In the genomic region with DNA sequence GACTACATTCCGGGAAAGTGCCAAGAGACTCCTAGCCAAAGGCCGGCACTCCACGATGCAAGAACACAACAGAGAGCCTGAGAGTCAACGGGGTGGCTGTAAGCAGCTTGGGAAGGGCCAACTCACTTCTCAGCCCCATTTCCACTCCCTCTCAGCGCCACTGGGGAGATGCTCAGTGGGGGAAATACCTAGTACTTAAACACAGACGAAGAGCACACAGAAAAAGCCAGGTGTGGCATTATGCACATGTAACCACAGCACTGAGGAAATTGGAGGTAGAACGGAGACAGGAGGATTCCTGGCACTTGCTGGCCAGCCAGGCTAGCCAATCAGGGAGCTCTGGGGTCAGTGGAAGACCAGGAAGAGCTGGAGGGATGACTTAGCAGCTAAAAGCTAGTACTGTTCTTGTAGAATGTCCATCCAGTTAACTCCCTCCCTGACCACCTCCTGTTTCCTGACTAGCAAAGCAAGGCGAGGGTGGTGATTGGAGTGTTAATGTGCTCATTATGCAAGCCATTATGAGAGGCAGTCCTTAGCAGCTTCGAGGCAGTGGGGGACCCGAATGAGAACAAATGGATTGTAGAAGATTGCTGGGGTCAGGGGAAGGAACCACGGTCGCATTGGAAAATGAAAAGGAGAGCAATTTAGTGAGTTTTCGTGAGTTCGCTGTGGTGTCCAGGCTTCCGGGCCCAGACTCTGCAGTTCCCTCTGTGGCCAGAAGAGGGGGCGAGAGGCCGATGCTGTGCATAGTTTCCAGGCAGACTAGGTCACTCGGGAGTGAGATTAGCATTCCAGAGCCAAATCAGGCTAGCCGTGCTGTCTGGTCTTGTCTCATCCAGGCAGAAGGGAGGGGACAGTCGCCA, we compare ENCODE assay signal across 8 mouse cellular contexts. TPM values are rescaled to one million over a fixed set of nuclear protein-coding genes. Genes with fewer than 3 reads are reported as not detected.
DNase-seq lines count a peak whose midpoint lies in the region; ATAC-seq lines count a peak whose summit lies in the region.

No protein-coding gene starts in this region.

- ATAC-seq in heart, embryonic 13.5 days (ENCODE audit: extremely low read depth, insufficient number of reproducible peaks, low FRiP score, low TSS enrichment), result peak; percentile 61; the same call in 1 of the 2 replicates
- ATAC-seq in liver, embryonic 12.5 days, result peak; percentile 54; the same call in 1 of the 2 replicates
- ATAC-seq in stomach, embryonic 15.5 days (ENCODE audit: insufficient read depth, low FRiP score, low read depth), result peak; percentile 66

- peak overlapping the region; percentile 77 for H3K9ac ChIP-seq in heart, embryonic 13.5 days
- peak overlapping the region; percentile 22; the same call in 1 of the 2 replicates for H3K9ac ChIP-seq in liver, embryonic 12.5 days
- H3K9ac ChIP-seq in stomach, embryonic 15.5 days, result no peak overlapping the region

- H3K36me3 ChIP-seq in heart, embryonic 13.5 days, result peaks cover 34% of the 10 kb centered on the region
- peaks cover 31% of the 10 kb centered on the region for H3K36me3 ChIP-seq in liver, embryonic 12.5 days
- H3K36me3 ChIP-seq in stomach, embryonic 15.5 days, result peaks cover 27% of the 10 kb centered on the region

- H3K4me1 ChIP-seq in brown adipose tissue, adult 24 weeks (ENCODE audit: control insufficient read depth, insufficient read depth, insufficient read length, low read length), result no peaks in the 10 kb centered on the region
- H3K4me1 ChIP-seq in heart, embryonic 13.5 days, result peaks cover 14% of the 10 kb centered on the region
- 0 out of 2 replicates have a peak, but pooled peaks cover 3% of the 10 kb centered on the region for H3K4me1 ChIP-seq in liver, embryonic 12.5 days
- no peaks in the 10 kb centered on the region for H3K4me1 ChIP-seq in stomach, embryonic 15.5 days

- no peaks in the 10 kb centered on the region for H3K9me3 ChIP-seq in heart, embryonic 13.5 days
- H3K9me3 ChIP-seq in liver, embryonic 12.5 days (replicated peaks), result no peaks in the 10 kb centered on the region
- H3K9me3 ChIP-seq in stomach, embryonic 15.5 days, result no peaks in the 10 kb centered on the region

- 9% methylated on average over 20 of the region's 20 CpGs for WGBS in heart, embryonic 13.5 days
- 15% methylated on average over 20 of the region's 20 CpGs for WGBS in liver, embryonic 12.5 days (ENCODE audit: insufficient replicate concordance)
- 14% methylated on average over 20 of the region's 20 CpGs for WGBS in stomach, embryonic 15.5 days

- 0 out of 2 replicates have a peak, but pooled peaks cover 3% of the 10 kb centered on the region for H3K27me3 ChIP-seq in heart, embryonic 13.5 days (replicated peaks)
- no peaks in the 10 kb centered on the region for H3K27me3 ChIP-seq in liver, embryonic 12.5 days (replicated peaks)
- no peaks in the 10 kb centered on the region for H3K27me3 ChIP-seq in stomach, embryonic 15.5 days (replicated peaks)

- peak; percentile 70 for DNase-seq in CD4-positive helper T cell, adult 2 months (ENCODE audit: low read depth, low spot score)
- DNase-seq in fat pad, adult 2 months (ENCODE audit: extremely low read depth, low read depth, low spot score), result peak; percentile 25
- peak; percentile 93 for DNase-seq in kidney, postnatal 10 days
- peak; percentile 93 for DNase-seq in neural tube, embryonic 10.5 days (ENCODE audit: extremely low spot score, low spot score)

- H3K4me2 ChIP-seq in heart, embryonic 13.5 days, result peak overlapping the region; percentile 66
- peak overlapping the region; percentile 51 for H3K4me2 ChIP-seq in liver, embryonic 12.5 days
- H3K4me2 ChIP-seq in stomach, embryonic 15.5 days, result peak overlapping the region; percentile 46

- H3K27ac ChIP-seq in brown adipose tissue, adult 24 weeks (replicated peaks; ENCODE audit: low read depth, low read length), result peak overlapping the region; percentile 51; the same call in 1 of the 2 replicates
- H3K27ac ChIP-seq in heart, embryonic 13.5 days (replicated peaks), result peak overlapping the region; percentile 70
- H3K27ac ChIP-seq in liver, embryonic 12.5 days, result no peak overlapping the region
- H3K27ac ChIP-seq in stomach, embryonic 15.5 days, result no peak overlapping the region

- H3K4me3 ChIP-seq in brown adipose tissue, adult 24 weeks (ENCODE audit: insufficient read depth, low read depth, low read length), result peak overlapping the region; percentile 67
- peak overlapping the region; percentile 49 for H3K4me3 ChIP-seq in heart, embryonic 13.5 days
- peak overlapping the region; percentile 29; the same call in 1 of the 2 replicates for H3K4me3 ChIP-seq in liver, embryonic 12.5 days
- H3K4me3 ChIP-seq in stomach, embryonic 15.5 days (replicated peaks), result peak overlapping the region; percentile 27

RNA-seq across cellular contexts. Expression of a gene that starts 12.5 kb away (rescaled TPM):
- not detected in 2 replicates for polyA plus RNA-seq in brown adipose tissue, adult 24 weeks (2012; ENCODE audit: insufficient read depth, insufficient read length, missing spikeins)
- polyA plus RNA-seq in heart, embryonic 13.5 days (2015; fragmentation: Nextera tagmentation; extraction: Ambion mirVana), result 0.06 and 0.13 TPM in 2 replicates
- polyA plus RNA-seq in liver, embryonic 12.5 days (2016; fragmentation: Nextera tagmentation; extraction: Ambion mirVana), result not detected in 2 replicates
- polyA plus RNA-seq in stomach, embryonic 15.5 days (2015; fragmentation: Nextera tagmentation; extraction: Ambion mirVana), result 2.9 and 4.2 TPM in 2 replicates

RNA-seq across cellular contexts. Expression of a gene that starts 15.9 kb away (rescaled TPM):
- 1,985 and 2,008 TPM in 2 replicates for polyA plus RNA-seq in brown adipose tissue, adult 24 weeks (2012; ENCODE audit: insufficient read depth, insufficient read length, missing spikeins)
- polyA plus RNA-seq in heart, embryonic 13.5 days (2015; fragmentation: Nextera tagmentation; extraction: Ambion mirVana), result 966 and 1,014 TPM in 2 replicates
- polyA plus RNA-seq in liver, embryonic 12.5 days (2016; fragmentation: Nextera tagmentation; extraction: Ambion mirVana), result 451 and 473 TPM in 2 replicates
- 496 and 553 TPM in 2 replicates for polyA plus RNA-seq in stomach, embryonic 15.5 days (2015; fragmentation: Nextera tagmentation; extraction: Ambion mirVana)

RNA-seq across cellular contexts. Expression of a gene that starts 16.0 kb away (rescaled TPM):
- not detected in 2 replicates for polyA plus RNA-seq in brown adipose tissue, adult 24 weeks (2012; ENCODE audit: insufficient read depth, insufficient read length, missing spikeins)
- polyA plus RNA-seq in heart, embryonic 13.5 days (2015; fragmentation: Nextera tagmentation; extraction: Ambion mirVana), result 0.29 TPM in 1 of 2 replicates, not detected in the other
- polyA plus RNA-seq in liver, embryonic 12.5 days (2016; fragmentation: Nextera tagmentation; extraction: Ambion mirVana), result 0.16 TPM in 1 of 2 replicates, not detected in the other
- 0.30 and 0.36 TPM in 2 replicates for polyA plus RNA-seq in stomach, embryonic 15.5 days (2015; fragmentation: Nextera tagmentation; extraction: Ambion mirVana)

RNA-seq across cellular contexts. Expression of a gene that starts 50.0 kb away (rescaled TPM):
- polyA plus RNA-seq in brown adipose tissue, adult 24 weeks (2012; ENCODE audit: insufficient read depth, insufficient read length, missing spikeins), result 131 and 304 TPM in 2 replicates
- 30.8 and 32.0 TPM in 2 replicates for polyA plus RNA-seq in heart, embryonic 13.5 days (2015; fragmentation: Nextera tagmentation; extraction: Ambion mirVana)
- 17.4 and 21.5 TPM in 2 replicates for polyA plus RNA-seq in liver, embryonic 12.5 days (2016; fragmentation: Nextera tagmentation; extraction: Ambion mirVana)
- 43.9 and 45.5 TPM in 2 replicates for polyA plus RNA-seq in stomach, embryonic 15.5 days (2015; fragmentation: Nextera tagmentation; extraction: Ambion mirVana)

Comparison
In these comparisons a context has a peak if more than half of its experiments do, and no peak if none do; other contexts are left out.
1. DNase-seq: peak in every context shown above with its lines; median percentile 93 in kidney, postnatal 10 days; 93 in neural tube, embryonic 10.5 days; 70 in CD4-positive helper T cell, adult 2 months; 25 in fat pad, adult 2 months.
2. H3K27ac ChIP-seq: peak in brown adipose tissue, adult 24 weeks (single experiment) and heart, embryonic 13.5 days (single experiment); none in liver, embryonic 12.5 days (single experiment) and stomach, embryonic 15.5 days (single experiment).
3. Peak in every context shown above with its lines, with median percentiles within 50 percentile points of each other: H3K4me3 ChIP-seq, ATAC-seq and H3K4me2 ChIP-seq.